Mouse (Mus musculus): ENCODE measurements around the gene Pappa. TPM values are rescaled to one million over a fixed set of nuclear protein-coding genes. Genes with fewer than 3 reads are reported as not detected.

Gene Pappa
- polyA plus RNA-seq, 1 experiment from 2014 or later: 0.87 TPM

DNA sequence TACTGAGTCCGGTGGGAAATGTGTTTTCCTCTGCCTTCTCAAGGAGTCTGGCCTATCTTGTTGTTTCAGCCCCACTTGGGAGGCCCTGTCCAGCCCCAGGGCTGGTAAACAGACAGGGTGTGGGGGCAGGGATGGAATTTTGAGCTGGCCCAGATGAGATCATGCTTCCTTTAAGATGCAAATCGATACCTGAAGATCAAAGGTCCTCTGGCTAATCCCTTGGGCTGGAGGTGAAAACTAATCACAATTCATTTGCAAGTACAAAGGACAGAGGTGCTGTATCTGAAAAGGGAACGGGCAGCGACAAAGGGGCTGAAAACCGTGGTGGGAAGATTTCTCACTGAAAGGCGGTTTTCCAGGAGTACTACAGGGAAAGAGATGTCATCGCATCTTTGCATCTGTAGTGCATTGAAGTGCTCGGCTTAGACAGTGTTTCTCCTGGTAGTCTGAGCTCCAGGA lies 114.6 kb downstream of the Pappa start:
- no peak for ATAC-seq (ENCODE audit: low read depth)
- Histone ChIP-seq H3K9ac (ENCODE audit: low read length) (no peak overlapping the region), H3K4me3 (ENCODE audit: low read length) (no peak overlapping the region), H3K4me2 (ENCODE audit: low read depth, low read length) (no peak overlapping the region), H3K4me1 (replicated peaks; ENCODE audit: control insufficient read depth, insufficient read depth, low read length) (no peaks in the 10 kb centered on the region), H3K27ac (ENCODE audit: low read length) (no peak overlapping the region), H3K27me3 (ENCODE audit: control insufficient read depth, insufficient read depth, low read depth, low read length) (no peaks in the 10 kb centered on the region), H3K36me3 (ENCODE audit: control insufficient read depth, insufficient read depth, low read length) (no peaks in the 10 kb centered on the region), H3K9me3 (ENCODE audit: control insufficient read depth, low read length) (no peaks in the 10 kb centered on the region)
- WGBS: 25% methylated on average over 8 of the region's 8 CpGs

DNA sequence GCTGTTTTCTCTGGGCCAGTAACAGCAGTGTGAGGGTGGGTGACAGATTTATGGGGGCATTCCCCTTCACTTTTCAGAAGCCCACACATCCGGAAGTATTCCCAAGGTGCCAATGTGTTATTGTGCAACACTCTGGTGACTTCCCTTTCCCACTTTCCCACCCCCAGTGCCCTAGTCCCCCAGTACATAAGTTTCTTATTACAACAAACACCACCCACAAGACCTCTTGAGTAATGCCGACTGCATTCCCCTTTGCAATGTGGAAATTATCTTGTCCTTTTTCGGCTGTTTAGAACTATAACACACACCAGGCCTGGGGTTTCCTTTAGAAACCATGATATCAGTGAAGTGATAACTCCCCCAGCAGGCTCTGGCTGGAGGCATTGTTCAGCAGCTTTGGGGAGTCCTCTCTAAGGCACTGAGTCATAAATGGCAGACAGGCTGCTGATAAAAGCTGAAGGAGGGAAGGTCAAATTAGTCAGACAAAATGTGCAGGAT lies 118.5 kb downstream of the Pappa start:
- Histone ChIP-seq H3K9ac (ENCODE audit: low read length) (no peak overlapping the region), H3K4me3 (ENCODE audit: low read length) (no peak overlapping the region), H3K36me3 (ENCODE audit: control insufficient read depth, insufficient read depth, low read length) (no peaks in the 10 kb centered on the region), H3K4me2 (ENCODE audit: low read depth, low read length) (no peak overlapping the region), H3K9me3 (ENCODE audit: control insufficient read depth, low read length) (no peaks in the 10 kb centered on the region), H3K27ac (ENCODE audit: low read length) (no peak overlapping the region; the same call in 1 of the 2 replicates), H3K27me3 (ENCODE audit: control insufficient read depth, insufficient read depth, low read depth, low read length) (no peaks in the 10 kb centered on the region), H3K4me1 (replicated peaks; ENCODE audit: control insufficient read depth, insufficient read depth, low read length) (no peaks in the 10 kb centered on the region)
- WGBS: 17% methylated on average over 3 of the region's 3 CpGs
- ATAC-seq (ENCODE audit: low read depth): peak; percentile 72

DNA sequence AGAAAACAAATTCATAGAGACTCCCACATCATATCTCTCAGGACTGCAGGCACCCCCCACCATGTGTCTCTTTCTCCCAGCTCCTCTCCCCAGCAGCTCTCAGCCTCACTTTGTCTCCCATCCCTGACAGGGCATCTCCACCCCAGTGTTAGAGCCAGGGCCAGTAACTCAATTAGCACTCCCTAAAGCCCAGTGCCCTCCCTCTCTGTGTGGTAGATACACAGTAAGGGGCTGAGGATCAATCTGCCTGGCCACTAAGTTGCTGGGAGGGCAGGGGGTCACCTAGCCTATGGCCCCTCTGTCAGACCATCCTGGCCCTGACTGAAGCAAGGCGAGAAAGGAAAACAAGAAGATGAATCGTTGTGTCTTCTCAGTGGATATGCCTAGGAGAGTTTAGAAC lies 119.3 kb downstream of the Pappa start:
- Histone ChIP-seq H3K27me3 (ENCODE audit: control insufficient read depth, insufficient read depth, low read depth, low read length) (no peaks in the 10 kb centered on the region), H3K9me3 (ENCODE audit: control insufficient read depth, low read length) (no peaks in the 10 kb centered on the region), H3K27ac (ENCODE audit: low read length) (no peak overlapping the region), H3K9ac (ENCODE audit: low read length) (no peak overlapping the region), H3K4me2 (ENCODE audit: low read depth, low read length) (no peak overlapping the region), H3K36me3 (ENCODE audit: control insufficient read depth, insufficient read depth, low read length) (no peaks in the 10 kb centered on the region), H3K4me3 (ENCODE audit: low read length) (no peak overlapping the region), H3K4me1 (replicated peaks; ENCODE audit: control insufficient read depth, insufficient read depth, low read length) (no peaks in the 10 kb centered on the region)
- ATAC-seq (ENCODE audit: low read depth): no peak
- 49% methylated on average over 2 of the region's 2 CpGs for WGBS

DNA sequence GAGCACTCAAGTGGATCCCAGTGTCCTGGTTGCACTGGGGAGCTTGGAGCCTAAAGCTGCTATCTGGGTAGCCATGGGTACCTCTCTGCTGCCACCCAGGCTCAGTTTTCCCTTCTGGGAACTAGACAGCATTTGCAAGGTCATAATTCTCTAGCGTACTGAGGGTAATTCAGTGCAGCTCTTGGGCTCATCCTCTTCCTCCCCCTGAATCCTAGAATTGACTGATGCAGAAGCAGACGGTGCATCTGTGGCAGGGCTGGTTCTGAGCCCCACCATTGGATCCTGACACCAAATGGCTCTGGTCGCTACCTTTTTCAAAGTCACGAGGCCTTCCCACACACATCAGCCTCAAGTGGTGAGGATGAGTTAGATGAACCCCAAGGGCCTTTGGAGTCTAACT lies 121.0 kb downstream of the Pappa start:
- no peak overlapping the region for H3K4me2 ChIP-seq (ENCODE audit: low read depth, low read length)
- no peak overlapping the region for H3K9ac ChIP-seq (ENCODE audit: low read length)
- ATAC-seq (ENCODE audit: low read depth): no peak
- no peaks in the 10 kb centered on the region for H3K9me3 ChIP-seq (ENCODE audit: control insufficient read depth, low read length)
- no peaks in the 10 kb centered on the region for H3K36me3 ChIP-seq (ENCODE audit: control insufficient read depth, insufficient read depth, low read length)
- H3K4me3 ChIP-seq (ENCODE audit: low read length): no peak overlapping the region
- WGBS: 61% methylated on average over 4 of the region's 4 CpGs
- H3K27me3 ChIP-seq (ENCODE audit: control insufficient read depth, insufficient read depth, low read depth, low read length): no peaks in the 10 kb centered on the region
- H3K27ac ChIP-seq (ENCODE audit: low read length): no peak overlapping the region
- no peaks in the 10 kb centered on the region for H3K4me1 ChIP-seq (replicated peaks; ENCODE audit: control insufficient read depth, insufficient read depth, low read length)

DNA sequence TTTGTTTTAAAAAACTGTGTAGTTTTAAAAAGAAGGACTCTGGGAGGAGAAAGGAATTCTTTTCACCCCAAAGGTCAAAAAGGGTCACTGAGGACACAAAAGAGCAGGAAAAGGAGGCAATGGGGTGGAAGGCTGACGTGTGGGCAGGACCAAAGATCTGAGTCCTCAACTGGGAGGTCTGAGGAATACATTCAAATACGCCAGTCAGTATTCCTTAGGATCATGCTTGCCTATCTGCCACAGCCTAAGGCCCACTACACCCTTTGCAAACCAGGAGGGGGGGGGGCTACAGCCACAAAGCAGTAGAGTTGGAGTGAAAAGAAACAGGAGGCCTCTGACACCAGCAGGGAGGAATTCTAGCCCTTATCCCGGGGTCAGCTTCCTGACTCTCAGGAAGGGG lies 121.5 kb downstream of the Pappa start:
- WGBS: 58% methylated on average over 3 of the region's 3 CpGs
- H3K4me2 ChIP-seq (ENCODE audit: low read depth, low read length): no peak overlapping the region
- no peaks in the 10 kb centered on the region for H3K9me3 ChIP-seq (ENCODE audit: control insufficient read depth, low read length)
- no peak for ATAC-seq (ENCODE audit: low read depth)
- H3K4me1 ChIP-seq (replicated peaks; ENCODE audit: control insufficient read depth, insufficient read depth, low read length): no peaks in the 10 kb centered on the region
- no peak overlapping the region for H3K4me3 ChIP-seq (ENCODE audit: low read length)
- no peaks in the 10 kb centered on the region for H3K27me3 ChIP-seq (ENCODE audit: control insufficient read depth, insufficient read depth, low read depth, low read length)
- H3K9ac ChIP-seq (ENCODE audit: low read length): no peak overlapping the region
- H3K27ac ChIP-seq (ENCODE audit: low read length): no peak overlapping the region
- H3K36me3 ChIP-seq (ENCODE audit: control insufficient read depth, insufficient read depth, low read length): no peaks in the 10 kb centered on the region

DNA sequence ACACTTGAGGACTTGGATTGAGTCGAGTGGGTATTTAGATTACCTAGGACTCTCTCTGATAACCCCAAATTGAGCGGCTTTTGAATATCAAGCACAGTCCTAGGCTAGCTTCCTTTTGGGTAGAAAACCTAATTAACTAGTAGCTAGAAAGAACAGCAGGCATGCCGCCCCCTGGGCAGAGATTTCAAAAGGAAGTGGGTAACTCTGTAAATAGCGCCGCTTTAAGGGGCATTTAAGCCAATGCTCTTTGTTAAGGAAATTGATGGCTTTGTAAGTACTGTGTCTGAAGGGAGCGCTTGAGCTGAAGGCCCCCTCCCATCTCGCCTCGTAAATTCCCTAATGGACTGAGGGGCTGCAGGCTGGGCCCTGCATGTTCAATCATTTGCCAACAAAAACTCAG lies 128.2 kb downstream of the Pappa start:
- no peak overlapping the region for H3K9ac ChIP-seq (ENCODE audit: low read length)
- H3K36me3 ChIP-seq (ENCODE audit: control insufficient read depth, insufficient read depth, low read length): no peaks in the 10 kb centered on the region
- no peak overlapping the region for H3K27ac ChIP-seq (ENCODE audit: low read length)
- H3K27me3 ChIP-seq (ENCODE audit: control insufficient read depth, insufficient read depth, low read depth, low read length): no peaks in the 10 kb centered on the region
- 17% methylated on average over 8 of the region's 8 CpGs for WGBS
- H3K9me3 ChIP-seq (ENCODE audit: control insufficient read depth, low read length): no peaks in the 10 kb centered on the region
- no peak overlapping the region for H3K4me3 ChIP-seq (ENCODE audit: low read length)
- no peak overlapping the region for H3K4me2 ChIP-seq (ENCODE audit: low read depth, low read length)
- peaks cover 3% of the 10 kb centered on the region; the same call in 1 of the 2 replicates for H3K4me1 ChIP-seq (replicated peaks; ENCODE audit: control insufficient read depth, insufficient read depth, low read length)
- ATAC-seq (ENCODE audit: low read depth): no peak

DNA sequence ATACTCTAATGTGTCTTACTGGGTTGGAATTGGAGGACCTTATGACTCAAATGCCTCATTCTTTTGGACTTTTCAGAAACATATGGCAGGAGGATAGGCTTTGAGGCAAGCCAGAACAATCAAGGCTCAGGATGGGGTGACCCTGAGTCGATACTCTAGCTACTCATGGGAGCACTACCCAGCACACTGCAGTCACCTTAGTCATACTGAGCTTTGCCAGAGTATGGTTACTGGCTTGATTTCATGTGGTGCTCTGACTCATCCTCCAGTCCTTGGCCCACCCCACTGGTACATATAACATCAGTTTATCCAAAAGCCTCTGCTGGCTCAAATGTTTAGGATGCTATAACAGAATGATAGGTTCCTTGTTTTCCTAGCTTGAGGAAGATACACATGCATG lies 130.1 kb downstream of the Pappa start:
- no peaks in the 10 kb centered on the region for H3K36me3 ChIP-seq (ENCODE audit: control insufficient read depth, insufficient read depth, low read length)
- no peak overlapping the region for H3K9ac ChIP-seq (ENCODE audit: low read length)

DNA sequence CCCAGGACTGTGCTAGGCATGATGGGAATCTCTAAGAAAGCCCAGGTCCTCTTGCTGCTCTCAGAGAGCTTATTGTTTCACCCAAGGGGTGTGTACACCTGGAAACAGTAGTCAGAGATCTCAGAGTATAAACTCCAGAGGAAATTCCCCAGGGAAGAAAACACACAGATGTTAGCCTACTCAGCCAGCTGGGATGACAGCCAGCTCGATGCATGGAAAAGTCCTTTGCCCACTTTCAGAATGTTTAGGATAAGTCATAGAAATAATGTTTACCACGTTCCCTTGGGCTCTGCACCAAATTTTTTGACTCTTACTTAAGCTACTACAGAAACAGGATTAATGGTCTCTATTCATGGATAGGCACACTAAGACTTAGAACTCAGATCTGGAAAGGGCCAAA lies 143.1 kb downstream of the Pappa start:
- no peak overlapping the region for H3K27ac ChIP-seq (ENCODE audit: low read length)
- H3K27me3 ChIP-seq (ENCODE audit: control insufficient read depth, insufficient read depth, low read depth, low read length): no peaks in the 10 kb centered on the region
- no peaks in the 10 kb centered on the region for H3K36me3 ChIP-seq (ENCODE audit: control insufficient read depth, insufficient read depth, low read length)
- no peak overlapping the region for H3K4me2 ChIP-seq (ENCODE audit: low read depth, low read length)
- H3K4me1 ChIP-seq (replicated peaks; ENCODE audit: control insufficient read depth, insufficient read depth, low read length): no peaks in the 10 kb centered on the region; the same call in 1 of the 2 replicates
- H3K9ac ChIP-seq (ENCODE audit: low read length): no peak overlapping the region
- H3K4me3 ChIP-seq (ENCODE audit: low read length): no peak overlapping the region
- 38% methylated on average over 2 of the region's 2 CpGs for WGBS
- no peak for ATAC-seq (ENCODE audit: low read depth)
- no peaks in the 10 kb centered on the region for H3K9me3 ChIP-seq (ENCODE audit: control insufficient read depth, low read length)

More for the DNA sequence above, 130.1 kb downstream of the Pappa start:
- Histone ChIP-seq H3K9me3 (ENCODE audit: control insufficient read depth, low read length) (no peaks in the 10 kb centered on the region), H3K4me1 (replicated peaks; ENCODE audit: control insufficient read depth, insufficient read depth, low read length) (peaks cover 3% of the 10 kb centered on the region; the same call in 1 of the 2 replicates), H3K4me3 (ENCODE audit: low read length) (no peak overlapping the region), H3K27ac (ENCODE audit: low read length) (no peak overlapping the region), H3K27me3 (ENCODE audit: control insufficient read depth, insufficient read depth, low read depth, low read length) (no peaks in the 10 kb centered on the region), H3K4me2 (ENCODE audit: low read depth, low read length) (no peak overlapping the region)
- 96% methylated on average over 1 of the region's 1 CpGs for WGBS
- no peak for ATAC-seq (ENCODE audit: low read depth)

DNA sequence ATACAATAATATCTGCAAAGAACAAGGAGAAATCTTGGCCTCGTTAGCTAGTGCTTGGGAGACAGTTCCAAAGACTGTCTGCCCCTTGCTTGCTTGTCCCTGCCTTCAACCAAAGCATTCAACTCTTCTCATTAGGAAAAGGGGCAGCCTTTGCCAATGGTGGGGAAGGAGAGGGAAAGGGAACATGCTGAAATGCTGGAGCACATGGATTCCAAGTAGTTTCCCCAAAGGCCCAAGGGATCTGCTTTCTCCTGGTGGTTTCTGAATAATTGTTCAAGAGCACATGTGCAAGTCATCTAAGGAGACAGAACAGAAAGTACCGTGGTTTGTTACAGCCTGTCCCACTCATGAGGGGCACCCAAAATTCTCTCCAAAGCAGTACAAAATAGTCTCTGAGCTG lies 146.0 kb downstream of the Pappa start:
- H3K9ac ChIP-seq (ENCODE audit: low read length): no peak overlapping the region
- H3K4me3 ChIP-seq (ENCODE audit: low read length): no peak overlapping the region
- no peaks in the 10 kb centered on the region for H3K36me3 ChIP-seq (ENCODE audit: control insufficient read depth, insufficient read depth, low read length)
- H3K4me1 ChIP-seq (replicated peaks; ENCODE audit: control insufficient read depth, insufficient read depth, low read length): no peaks in the 10 kb centered on the region; the same call in 1 of the 2 replicates
- no peak overlapping the region for H3K4me2 ChIP-seq (ENCODE audit: low read depth, low read length)
- no peak overlapping the region for H3K27ac ChIP-seq (ENCODE audit: low read length)
- WGBS: 81% methylated on average over 2 of the region's 2 CpGs
- no peaks in the 10 kb centered on the region for H3K9me3 ChIP-seq (ENCODE audit: control insufficient read depth, low read length)
- no peak for ATAC-seq (ENCODE audit: low read depth)
- H3K27me3 ChIP-seq (ENCODE audit: control insufficient read depth, insufficient read depth, low read depth, low read length): no peaks in the 10 kb centered on the region

DNA sequence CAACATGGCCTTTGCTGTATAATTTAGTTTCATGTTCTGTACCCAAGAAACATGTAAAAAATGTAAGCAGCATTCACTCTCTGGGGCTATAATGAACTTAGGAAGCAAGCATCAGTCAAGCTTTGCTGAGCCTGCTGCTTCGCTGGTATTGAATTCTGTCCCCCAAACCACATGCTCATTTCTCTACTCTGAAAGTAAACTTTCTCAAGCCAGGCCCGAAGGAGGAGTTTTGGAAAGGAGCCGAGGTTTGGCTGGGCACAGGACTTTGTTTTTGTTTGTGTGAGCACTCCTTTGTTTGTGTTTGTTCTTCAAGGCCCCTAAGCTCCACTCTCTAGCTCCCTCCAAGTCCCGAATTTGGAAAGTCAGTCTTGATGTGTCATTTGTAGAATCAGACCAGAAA lies 148.3 kb downstream of the Pappa start:
- Histone ChIP-seq H3K4me2 (ENCODE audit: low read depth, low read length) (no peak overlapping the region), H3K9me3 (ENCODE audit: control insufficient read depth, low read length) (no peaks in the 10 kb centered on the region), H3K27ac (ENCODE audit: low read length) (no peak overlapping the region), H3K4me3 (ENCODE audit: low read length) (no peak overlapping the region), H3K4me1 (replicated peaks; ENCODE audit: control insufficient read depth, insufficient read depth, low read length) (no peaks in the 10 kb centered on the region; the same call in 1 of the 2 replicates), H3K36me3 (ENCODE audit: control insufficient read depth, insufficient read depth, low read length) (no peaks in the 10 kb centered on the region), H3K27me3 (ENCODE audit: control insufficient read depth, insufficient read depth, low read depth, low read length) (no peaks in the 10 kb centered on the region), H3K9ac (ENCODE audit: low read length) (no peak overlapping the region)
- no peak for ATAC-seq (ENCODE audit: low read depth)
- 23% methylated on average over 4 of the region's 4 CpGs for WGBS
